In the genomic region with DNA sequence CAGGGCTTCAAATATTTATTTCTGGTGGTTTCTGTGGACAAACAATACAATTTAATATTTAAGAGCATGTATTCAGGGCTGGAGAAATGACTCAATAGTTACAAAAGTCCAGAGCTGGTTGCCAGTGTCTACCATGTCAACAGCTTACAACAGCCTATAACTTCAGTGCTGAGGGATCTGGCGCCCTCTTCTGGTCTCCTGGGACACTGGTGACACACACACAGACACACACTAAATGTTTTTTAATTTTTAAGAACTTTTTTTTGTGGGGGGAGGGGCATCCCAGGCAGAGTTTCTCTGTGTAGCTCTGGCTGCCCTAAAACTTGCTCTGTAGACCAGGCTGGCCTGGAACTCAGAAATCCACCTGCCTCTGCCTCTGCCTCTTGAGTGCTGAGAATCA, we compare ENCODE assay signal across 9 mouse cellular contexts. TPM values are rescaled to one million over a fixed set of nuclear protein-coding genes. Genes with fewer than 3 reads are reported as not detected.
DNase-seq lines count a peak whose midpoint lies in the region; ATAC-seq and TF ChIP-seq lines count a peak whose summit lies in the region.
"Had no signal": no experiment of that assay in that cellular context is flagged by ENCODE, and none has a peak within 500 bp of the region (broad histone marks: within the 10 kb centered on the region; RNA-seq: fewer than 3 reads in every experiment).

No protein-coding gene starts in this region.

- ATAC-seq in heart, embryonic 12.5 days (ENCODE audit: insufficient number of reproducible peaks, low FRiP score): no peak
- ATAC-seq in granulocyte monocyte progenitor cell, adult 5-6 weeks (replicated peaks; ENCODE audit: poor library complexity, severe bottlenecking): peak; percentile 68
- peak; percentile 84 for ATAC-seq in megakaryocyte progenitor cell, adult 5-6 weeks (replicated peaks; ENCODE audit: poor library complexity)

- no peak for TF ChIP-seq POLR2A in spleen, adult 2 months (IDR thresholded peaks at IDR 0.05; ENCODE audit: low read depth, low read length)
- no peak for TF ChIP-seq POLR2A in bone marrow, adult 2 months (IDR thresholded peaks at IDR 0.05; ENCODE audit: borderline replicate concordance, control insufficient read depth, low read depth, low read length)

- H3K9ac ChIP-seq in heart, embryonic 12.5 days: no peak overlapping the region

- H3K27me3 ChIP-seq in heart, embryonic 12.5 days (replicated peaks): peaks cover 19% of the 10 kb centered on the region; the same call in 1 of the 2 replicates
- H3K27me3 ChIP-seq in spleen, adult 2 months (ENCODE audit: control insufficient read depth, insufficient read depth, low read length): peaks cover 2% of the 10 kb centered on the region

- no peak overlapping the region for H3K4me2 ChIP-seq in heart, embryonic 12.5 days

- H3K36me3 ChIP-seq in heart, embryonic 12.5 days: no peaks in the 10 kb centered on the region
- no peaks in the 10 kb centered on the region for H3K36me3 ChIP-seq in spleen, adult 2 months (ENCODE audit: control insufficient read depth, insufficient read depth, low read length)

- TF ChIP-seq CTCF in spleen, adult 2 months (IDR thresholded peaks at IDR 0.05; ENCODE audit: extremely low read depth, insufficient read depth, insufficient read length, insufficient replicate concordance): peak; percentile 19; the same call in 1 of the 2 replicates
- TF ChIP-seq CTCF in bone marrow, adult 2 months (IDR thresholded peaks at IDR 0.05; ENCODE audit: control insufficient read depth, insufficient read depth, low read length): peak; percentile 67

- no peak overlapping the region for H3K4me3 ChIP-seq in heart, embryonic 12.5 days
- H3K4me3 ChIP-seq in spleen, adult 2 months (ENCODE audit: extremely low read depth, insufficient read depth, insufficient read length): no peak overlapping the region
- no peak overlapping the region for H3K4me3 ChIP-seq in bone marrow, adult 2 months (replicated peaks; ENCODE audit: control insufficient read depth, low read depth, low read length)

- peaks cover 7% of the 10 kb centered on the region for H3K4me1 ChIP-seq in heart, embryonic 12.5 days (replicated peaks)
- H3K4me1 ChIP-seq in spleen, adult 2 months (ENCODE audit: control insufficient read depth, insufficient read depth, insufficient read length): no peaks in the 10 kb centered on the region; the same call in 1 of the 2 replicates
- no peaks in the 10 kb centered on the region; the same call in 1 of the 2 replicates for H3K4me1 ChIP-seq in bone marrow, adult 2 months (ENCODE audit: control insufficient read depth, insufficient read depth, low read length)

- no peaks in the 10 kb centered on the region for H3K9me3 ChIP-seq in heart, embryonic 12.5 days (replicated peaks)

- DNase-seq in heart, postnatal 10 days: peak; percentile 38 to 69
- peak; percentile 7 to 25 for DNase-seq in spleen, adult 2 months (ENCODE audit: low read depth in 1 of 2, low spot score in 2 of 2)
- no peak for DNase-seq in spleen, postnatal 36 days (ENCODE audit: low spot score in 2 of 2)
- DNase-seq in frontal cortex, postnatal 36 days (ENCODE audit: low spot score in 2 of 2): no peak

- H3K27ac ChIP-seq in heart, embryonic 12.5 days (ENCODE audit: poor library complexity, severe bottlenecking): no peak overlapping the region
- no peak overlapping the region for H3K27ac ChIP-seq in spleen, adult 2 months (ENCODE audit: insufficient read depth, low read length)
- H3K27ac ChIP-seq in bone marrow, adult 2 months (ENCODE audit: control insufficient read depth, insufficient read depth, low read depth, low read length, poor library complexity): no peak overlapping the region

- WGBS in heart, embryonic 12.5 days: 12% methylated on average over 1 of the region's 1 CpGs
- 11% methylated on average over 1 of the region's 1 CpGs for WGBS in spleen, adult 2 months
- 9% methylated on average over 1 of the region's 1 CpGs for WGBS in bone marrow, adult 2 months

- intact Hi-C loops in heart, postnatal 10 days (cut with DNase I): no loop called here

RNA-seq across cellular contexts. Expression of gene Procr, which starts 4.8 kb away (rescaled TPM):
- total RNA-seq in heart, postnatal 10 days (2021): 1 to 10 TPM; 4.3 to 6.8 TPM
- polyA plus RNA-seq in heart, embryonic 12.5 days (2016; fragmentation: Nextera tagmentation; extraction: Ambion mirVana): 7.2 and 9.1 TPM in 2 replicates
- polyA plus RNA-seq in spleen, adult 2 months (2012; rRNA removed): 9.0 and 10.5 TPM in 2 replicates
- polyA plus RNA-seq in bone marrow, adult 2 months (2011; ENCODE audit: insufficient read depth, insufficient read length, low replicate concordance, missing spikeins): 1.6 TPM in 1 of 2 replicates, not detected in the other
- total RNA-seq in granulocyte monocyte progenitor cell, adult 5-6 weeks (2014; fragmentation: Nextera tagmentation): 0.88 and 3.3 TPM in 2 replicates
- 1.1 and 1.6 TPM in 2 replicates for total RNA-seq in granulocyte monocyte progenitor cell, adult 5-6 weeks (2017)
- total RNA-seq in megakaryocyte progenitor cell, adult 5-6 weeks (2015): 0.89 TPM in 1 of 2 replicates, not detected in the other
- 3.1 and 6.1 TPM in 2 replicates for total RNA-seq in megakaryocyte progenitor cell, adult 5-6 weeks (2017)

RNA-seq across cellular contexts. Expression of gene Mmp24, which starts 19.4 kb away (rescaled TPM):
- under 1 TPM in 1 of 2 experiments, not detected in 1; 0.07 TPM for total RNA-seq in heart, postnatal 10 days (2021)
- polyA plus RNA-seq in heart, embryonic 12.5 days (2016; fragmentation: Nextera tagmentation; extraction: Ambion mirVana): 0.05 TPM in 1 of 2 replicates, not detected in the other
- 0.01 TPM in 1 of 2 replicates, not detected in the other for polyA plus RNA-seq in spleen, adult 2 months (2012; rRNA removed)
- polyA plus RNA-seq in bone marrow, adult 2 months (2011; ENCODE audit: insufficient read depth, insufficient read length, low replicate concordance, missing spikeins): not detected in 2 replicates
- total RNA-seq in granulocyte monocyte progenitor cell, adult 5-6 weeks (2014; fragmentation: Nextera tagmentation): not detected in 2 replicates
- total RNA-seq in granulocyte monocyte progenitor cell, adult 5-6 weeks (2017): not detected in 2 replicates
- total RNA-seq in megakaryocyte progenitor cell, adult 5-6 weeks (2015): not detected in 2 replicates
- under 0.01 TPM in 1 of 2 replicates, not detected in the other for total RNA-seq in megakaryocyte progenitor cell, adult 5-6 weeks (2017)

RNA-seq across cellular contexts. Expression of gene Gm17581, which starts 20.1 kb away (rescaled TPM):
- total RNA-seq in heart, postnatal 10 days (2021): not detected
- polyA plus RNA-seq in heart, embryonic 12.5 days (2016; fragmentation: Nextera tagmentation; extraction: Ambion mirVana): not detected in 2 replicates
- not detected in 2 replicates for polyA plus RNA-seq in spleen, adult 2 months (2012; rRNA removed)
- polyA plus RNA-seq in bone marrow, adult 2 months (2011; ENCODE audit: insufficient read depth, insufficient read length, low replicate concordance, missing spikeins): not detected in 2 replicates
- not detected in 2 replicates for total RNA-seq in granulocyte monocyte progenitor cell, adult 5-6 weeks (2014; fragmentation: Nextera tagmentation)
- total RNA-seq in granulocyte monocyte progenitor cell, adult 5-6 weeks (2017): not detected in 2 replicates
- not detected in 2 replicates for total RNA-seq in megakaryocyte progenitor cell, adult 5-6 weeks (2015)
- not detected in 2 replicates for total RNA-seq in megakaryocyte progenitor cell, adult 5-6 weeks (2017)
- total RNA-seq: left cerebral cortex, postnatal 10 days had no signal

RNA-seq across cellular contexts. Expression of gene Edem2, which starts 26.5 kb away (rescaled TPM):
- 10 to 100 TPM; 11.1 to 12.3 TPM for total RNA-seq in heart, postnatal 10 days (2021)
- 26.4 and 26.7 TPM in 2 replicates for polyA plus RNA-seq in heart, embryonic 12.5 days (2016; fragmentation: Nextera tagmentation; extraction: Ambion mirVana)
- polyA plus RNA-seq in spleen, adult 2 months (2012; rRNA removed): 65.0 and 70.8 TPM in 2 replicates
- 13.1 and 17.6 TPM in 2 replicates for polyA plus RNA-seq in bone marrow, adult 2 months (2011; ENCODE audit: insufficient read depth, insufficient read length, low replicate concordance, missing spikeins)
- total RNA-seq in granulocyte monocyte progenitor cell, adult 5-6 weeks (2014; fragmentation: Nextera tagmentation): 74.9 and 81.9 TPM in 2 replicates
- total RNA-seq in granulocyte monocyte progenitor cell, adult 5-6 weeks (2017): 71.6 and 73.7 TPM in 2 replicates
- total RNA-seq in megakaryocyte progenitor cell, adult 5-6 weeks (2015): 47.1 and 55.0 TPM in 2 replicates
- total RNA-seq in megakaryocyte progenitor cell, adult 5-6 weeks (2017): 58.2 and 70.9 TPM in 2 replicates

Comparison
In these comparisons a context has a peak if more than half of its experiments do, and no peak if none do; other contexts are left out.
1. DNase-seq: peak in heart, postnatal 10 days (2 of 2) and spleen, adult 2 months (2 of 2); none in spleen, postnatal 36 days (0 of 2) and frontal cortex, postnatal 36 days (0 of 2).